Mouse (Mus musculus): Measurements from ENCODE around the gene Gkn3.

Gkn3 gene

GRCm38 (mm10) chr6:87386681-87387080 lies 2.1 kb downstream of the Gkn3 start:
- no peak for TF ChIP-seq GATA4 (IDR thresholded peaks at IDR 0.05; ENCODE audit: insufficient replicate concordance, low read length)

GRCm38 (mm10) chr6:87386203-87386602 lies 2.5 kb downstream of the Gkn3 start:
- TF ChIP-seq GATA4 (IDR thresholded peaks at IDR 0.05; ENCODE audit: insufficient replicate concordance, low read length) = no peak

GRCm38 (mm10) chr6:87384761-87385160 lies 4.0 kb downstream of the Gkn3 start:
- no peak for TF ChIP-seq GATA4 (IDR thresholded peaks at IDR 0.05; ENCODE audit: insufficient replicate concordance, low read length)

DNA sequence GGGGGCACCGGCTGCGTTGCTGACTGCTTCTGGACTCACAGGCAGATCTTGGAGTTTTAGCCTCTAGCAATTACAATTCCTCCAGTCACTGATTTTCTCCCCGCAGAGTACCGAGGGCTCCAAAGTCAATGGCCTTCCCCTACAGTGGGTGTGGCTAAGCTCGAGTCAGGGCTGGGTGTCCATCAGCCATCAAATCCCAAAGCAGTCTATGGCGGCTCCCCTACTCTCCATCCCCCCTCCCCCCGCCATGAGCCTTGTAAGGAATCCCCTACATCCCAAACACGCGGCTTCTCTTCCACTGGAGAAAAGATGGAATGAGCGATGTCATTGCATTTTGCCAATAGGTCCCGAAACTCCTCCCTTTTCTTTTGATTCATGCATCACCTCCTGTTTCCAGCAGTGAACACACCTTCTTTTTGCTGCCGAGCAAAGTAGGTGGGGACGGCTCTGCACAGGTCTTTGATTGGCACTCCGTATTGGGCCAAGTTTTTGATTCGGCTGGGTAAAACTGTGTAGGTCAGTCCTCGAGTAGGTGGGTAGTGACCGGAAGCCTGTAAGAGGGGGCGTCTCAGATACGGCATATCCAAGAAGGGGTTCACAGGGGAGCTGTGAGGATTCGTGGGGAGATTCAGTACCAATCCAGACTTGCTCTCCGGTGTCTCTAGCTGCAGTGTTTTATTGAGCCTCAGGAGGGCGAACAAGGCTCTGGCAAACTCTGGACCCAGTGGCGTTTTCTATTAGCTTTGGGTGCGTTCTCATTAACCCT lies 4.6 kb downstream of the Gkn3 start:
- no peak for TF ChIP-seq GATA4 (IDR thresholded peaks at IDR 0.05; ENCODE audit: insufficient replicate concordance, low read length)

- TF ChIP-seq GATA4 (IDR thresholded peaks at IDR 0.05; ENCODE audit: insufficient replicate concordance, low read length) = no peak
These were observed 15.7 kb downstream of the Gkn3 start, which contains the start of gene Gkn2 for GRCm38 (mm10) chr6:87373057-87373456. Gkn2 (plus strand) TSS chr6:87373357.

DNA sequence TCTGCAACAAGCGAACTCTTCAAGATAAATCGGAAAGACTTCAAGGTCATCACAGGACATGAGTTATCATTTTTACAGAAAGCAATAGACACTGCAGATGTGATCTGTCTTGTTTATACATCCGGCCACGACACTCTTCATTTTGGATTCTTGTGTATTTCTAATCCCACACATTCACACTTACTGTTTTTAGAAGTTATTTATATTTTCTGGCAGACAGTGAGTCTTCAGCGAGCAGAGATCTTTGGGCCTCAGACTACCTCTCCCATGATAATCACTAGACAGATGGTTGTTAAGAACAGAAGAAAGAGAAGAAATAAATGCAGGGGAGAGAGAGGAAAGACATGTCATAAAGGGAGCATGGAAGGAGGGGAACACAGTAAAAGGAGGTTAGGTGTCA lies 19.5 kb downstream of the Gkn3 start:
- no peak for TF ChIP-seq GATA4 (IDR thresholded peaks at IDR 0.05; ENCODE audit: insufficient replicate concordance, low read length)

- TF ChIP-seq GATA4 (IDR thresholded peaks at IDR 0.05; ENCODE audit: insufficient replicate concordance, low read length) = no peak
These were observed 34.3 kb downstream of the Gkn3 start for GRCm38 (mm10) chr6:87354441-87354840.

- no peak for TF ChIP-seq GATA4 (IDR thresholded peaks at IDR 0.05; ENCODE audit: insufficient replicate concordance, low read length)
These were observed 37.9 kb downstream of the Gkn3 start, which contains the start of gene Gkn1 for GRCm38 (mm10) chr6:87350829-87351228. Gkn1 (minus strand) TSS chr6:87350942.

- no peak for TF ChIP-seq GATA4 (IDR thresholded peaks at IDR 0.05; ENCODE audit: insufficient replicate concordance, low read length)
These were observed 52.8 kb downstream of the Gkn3 start for GRCm38 (mm10) chr6:87335935-87336295.

DNA sequence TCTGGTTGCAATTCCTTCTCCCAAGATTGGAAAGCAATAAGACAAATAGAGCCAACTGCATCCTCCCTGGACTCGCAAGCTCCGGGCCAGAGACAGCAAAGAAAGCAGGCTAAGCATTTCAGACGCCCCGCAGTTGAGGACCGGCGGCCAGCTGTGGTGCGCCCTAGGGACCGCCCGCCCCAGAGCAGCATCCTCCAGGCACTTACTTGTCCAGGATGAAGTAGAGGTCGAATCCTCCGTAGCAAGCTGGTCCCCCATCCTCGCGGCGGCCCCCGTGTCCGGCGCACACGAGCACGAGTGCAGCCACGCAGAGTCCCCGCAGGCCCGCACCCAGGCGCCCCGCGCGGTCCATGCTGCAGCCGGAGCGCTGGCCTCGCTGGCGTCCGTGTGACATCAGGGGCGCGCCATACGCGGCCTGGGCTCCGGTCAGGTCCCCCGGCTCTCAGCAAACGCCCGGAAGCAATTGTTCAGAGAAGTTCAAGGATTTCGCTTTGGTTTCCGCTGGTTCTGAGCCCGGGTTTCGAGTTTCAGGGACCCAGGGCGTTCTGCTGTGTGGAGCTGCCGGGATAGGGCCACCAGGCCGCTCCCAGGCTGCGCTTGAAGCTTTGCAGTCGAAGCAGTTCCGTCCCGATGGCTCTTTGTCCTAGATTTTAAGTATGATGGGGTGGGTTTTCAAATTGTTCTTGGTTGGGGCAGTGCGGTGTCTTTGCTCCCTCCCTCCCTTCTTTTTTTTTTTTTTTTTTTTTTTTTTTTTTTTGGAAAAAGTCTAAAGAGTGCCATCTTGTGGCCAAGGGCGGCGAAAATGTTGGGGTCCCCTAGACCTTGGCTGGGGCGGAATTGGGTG lies 53.4 kb downstream of the Gkn3 start, which contains the start of gene Antxr1:
TSS of gene Antxr1 (minus strand) at position 731 of the 844 bp plus-strand sequence.
- no peak for TF ChIP-seq GATA4 (IDR thresholded peaks at IDR 0.05; ENCODE audit: insufficient replicate concordance, low read length)

DNA sequence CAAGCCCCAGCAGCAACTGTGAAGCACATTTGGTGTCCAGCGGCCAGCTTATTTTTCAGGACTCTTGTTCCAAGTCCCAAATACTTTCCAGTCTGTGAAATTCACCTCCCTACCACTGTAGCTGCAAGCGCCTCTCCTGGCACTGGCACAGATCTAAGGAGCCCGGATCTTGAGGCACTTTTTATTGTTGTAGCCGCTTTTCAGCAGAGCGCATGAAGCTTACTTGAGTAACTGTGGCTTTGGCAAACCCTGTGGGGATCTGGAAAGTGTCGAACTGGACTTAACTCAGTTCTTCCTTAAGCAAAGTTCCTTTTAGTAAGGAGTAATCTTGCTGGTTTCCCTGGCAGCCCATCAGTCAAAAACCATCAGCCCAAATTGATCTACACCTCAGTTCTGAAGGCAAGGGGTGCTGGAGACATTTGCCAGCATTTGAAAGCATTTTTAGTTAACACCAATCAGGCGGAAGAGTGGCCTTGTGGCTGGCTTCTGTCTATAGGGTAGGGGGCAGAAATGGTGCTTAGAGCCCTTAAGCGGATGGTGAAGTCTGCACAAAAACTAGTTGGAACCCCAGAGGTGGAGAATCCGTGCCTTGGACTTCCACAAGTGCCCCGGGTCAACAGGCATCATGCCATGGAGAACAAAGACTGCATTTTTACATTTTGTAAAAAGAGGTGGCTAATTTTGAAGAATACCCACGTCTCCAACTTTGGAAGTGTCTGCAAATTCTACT lies 54.2 kb downstream of the Gkn3 start:
- no peak for TF ChIP-seq GATA4 (IDR thresholded peaks at IDR 0.05; ENCODE audit: insufficient replicate concordance, low read length)
